Mouse (Mus musculus): ENCODE measurements around the gene Lamb3.

DNA sequence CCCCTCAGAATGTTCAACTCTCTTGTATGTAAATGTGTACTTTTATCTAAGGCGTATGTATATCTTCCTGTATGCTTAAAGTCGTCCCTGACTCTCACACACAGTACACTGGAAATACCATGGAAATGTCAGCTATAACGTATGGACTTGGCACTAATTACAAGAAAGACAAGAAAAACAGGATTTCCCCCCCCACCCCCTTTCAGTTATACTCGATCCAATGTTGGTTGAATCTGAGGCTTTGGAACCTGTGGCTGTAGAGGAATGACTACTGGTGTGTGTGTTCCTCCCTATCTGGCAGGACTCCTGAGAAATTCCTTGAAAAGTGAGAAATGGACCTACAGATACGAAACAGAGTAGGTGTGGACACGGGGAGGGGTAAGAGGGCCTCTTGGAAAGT lies 19.2 kb upstream of the Lamb3 start:
- TF ChIP-seq TAL1 (IDR thresholded peaks at IDR 0.05; ENCODE audit: low read length) (no peak), GATA1 (IDR thresholded peaks at IDR 0.05; ENCODE audit: low read length) (no peak)

Measured in erythroblast, embryonic 14.5 days (primary cell).